20 mouse cellular contexts compared by ENCODE assay signal in the genomic region with DNA sequence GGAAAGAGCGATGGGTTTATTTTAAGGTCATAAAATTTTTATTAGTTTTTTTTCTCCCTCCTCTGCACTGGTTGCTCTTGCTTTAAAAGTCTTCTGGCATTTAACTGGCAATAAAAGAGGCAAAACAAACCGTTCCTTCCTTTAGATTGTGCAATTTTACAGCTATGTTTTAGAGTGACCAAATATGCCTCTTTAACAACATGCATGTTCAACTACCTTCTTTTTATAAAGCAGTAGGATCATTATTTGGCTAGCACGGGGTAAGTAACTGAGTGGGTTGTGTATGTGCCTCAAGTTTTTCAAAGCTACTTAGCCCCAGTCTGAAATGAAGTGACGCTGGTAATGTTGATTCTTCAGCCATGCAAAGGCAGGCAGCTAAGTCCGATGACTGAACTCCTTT.
"Had no signal": no experiment of that assay in that cellular context is flagged by ENCODE, and none has a peak within 500 bp of the region (broad histone marks: within the 10 kb centered on the region; RNA-seq: fewer than 3 reads in every experiment).

No protein-coding gene starts in this region.

- H3K36me3 ChIP-seq: midbrain, embryonic 13.5 days; neural tube, embryonic 13.5 days; neural tube, embryonic 15.5 days had no signal

- H3K27ac ChIP-seq: macrophage; midbrain, embryonic 13.5 days; neural tube, embryonic 13.5 days; neural tube, embryonic 15.5 days had no signal

- H3K9ac ChIP-seq: liver, postnatal 0 days; lung, embryonic 14.5 days; midbrain, embryonic 13.5 days; neural tube, embryonic 13.5 days; neural tube, embryonic 15.5 days had no signal

- H3K27me3 ChIP-seq: megakaryocyte, embryonic 14.5 days; midbrain, embryonic 13.5 days; neural tube, embryonic 13.5 days; neural tube, embryonic 15.5 days had no signal

- H3K4me2 ChIP-seq: lung, embryonic 14.5 days; midbrain, embryonic 11.5 days; midbrain, embryonic 13.5 days; neural tube, embryonic 13.5 days; neural tube, embryonic 15.5 days had no signal

- H3K4me1 ChIP-seq: midbrain, embryonic 13.5 days; neural tube, embryonic 13.5 days; neural tube, embryonic 15.5 days had no signal

- DNase-seq: liver, postnatal 0 days; lung, embryonic 14.5 days; lung, postnatal 14 days; lung, postnatal 36 days; retina, postnatal 1 day; right cerebral cortex, adult 18-20 months; right cerebral cortex, postnatal 25 days; right cerebral cortex, postnatal 4 days; spleen, adult 18-20 months; thymus, adult 18-20 months; thymus, postnatal 14 days; thymus, postnatal 36 days had no signal

- H3K4me3 ChIP-seq: megakaryocyte, embryonic 14.5 days; midbrain, embryonic 13.5 days; myocyte; neural tube, embryonic 13.5 days; neural tube, embryonic 15.5 days had no signal

- H3K9me3 ChIP-seq: megakaryocyte, embryonic 14.5 days; midbrain, embryonic 13.5 days; neural tube, embryonic 13.5 days; neural tube, embryonic 15.5 days had no signal

- ATAC-seq: liver, postnatal 0 days; midbrain, embryonic 13.5 days; midbrain, embryonic 16.5 days had no signal
